Mouse (Mus musculus) urinary bladder, postnatal 4 days (tissue): Measurements from ENCODE around the gene Rassf5.

Source experiments
- DNase-seq, 2 experiments: peaks; one replicate each; pipeline ENCODE4 v3.0.0; 2021 to 2022; ENCODE audit warnings: low spot score in 2 of 2

The Rassf5 gene

DNA sequence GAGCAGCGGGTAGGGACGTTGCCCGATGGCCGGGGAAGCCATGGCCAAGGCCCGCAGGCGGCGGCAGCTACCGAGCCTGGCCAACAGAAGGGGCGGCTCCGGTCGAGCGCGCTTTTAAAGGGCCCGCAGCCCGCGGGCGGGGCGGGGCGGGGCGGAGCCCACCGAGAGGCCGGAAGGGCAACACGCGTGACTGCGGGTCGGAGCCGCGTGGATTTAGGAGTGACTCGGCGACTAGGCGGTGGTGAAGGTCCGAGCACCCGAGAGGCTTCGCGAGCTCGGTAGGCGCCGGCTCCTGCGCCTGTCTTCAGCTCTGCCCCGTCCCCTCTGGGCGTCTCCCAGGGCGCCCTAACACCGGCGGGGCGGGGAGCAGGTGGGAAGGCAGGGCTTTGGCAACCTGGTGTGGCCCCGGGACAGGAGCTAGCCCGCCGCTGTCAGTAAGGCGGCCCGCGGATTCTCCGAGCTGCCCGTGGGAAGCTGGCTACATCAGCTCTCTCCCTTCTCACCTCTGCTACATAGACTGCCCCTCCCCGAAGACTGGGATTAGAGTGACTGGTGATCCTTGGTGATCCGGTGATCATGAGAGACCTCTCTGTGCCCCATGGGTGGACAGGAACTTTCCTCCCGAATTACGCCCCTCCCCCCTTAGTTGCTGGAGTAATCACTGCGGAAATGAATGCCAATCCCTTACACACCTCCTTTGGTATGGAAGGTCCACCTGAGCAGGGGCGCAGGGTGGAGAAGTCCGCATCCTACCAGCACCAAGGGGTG is at the start of gene Rassf5:
Rassf5 (minus strand) TSS at position 170 of the 768 bp plus-strand sequence.
- DNase-seq, result peak; percentile 76 to 77

DNA sequence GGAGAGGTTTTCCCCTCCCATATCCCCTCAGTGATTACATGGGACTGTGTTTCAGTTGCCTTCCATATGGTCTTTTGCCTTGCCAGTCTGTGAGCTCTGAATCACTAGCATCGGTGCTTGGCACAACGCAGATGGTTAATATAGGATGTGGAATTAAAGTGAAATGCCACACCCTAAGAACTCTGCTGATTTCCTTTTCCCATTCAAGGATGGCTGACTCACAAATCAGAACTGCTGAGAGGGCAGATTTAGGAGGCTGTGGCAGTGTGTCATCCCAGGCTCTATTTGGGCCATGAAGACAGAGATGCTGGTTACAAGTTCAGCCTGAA is 48.8 kb upstream of the Rassf5 start:
- DNase-seq, result no peak

DNA sequence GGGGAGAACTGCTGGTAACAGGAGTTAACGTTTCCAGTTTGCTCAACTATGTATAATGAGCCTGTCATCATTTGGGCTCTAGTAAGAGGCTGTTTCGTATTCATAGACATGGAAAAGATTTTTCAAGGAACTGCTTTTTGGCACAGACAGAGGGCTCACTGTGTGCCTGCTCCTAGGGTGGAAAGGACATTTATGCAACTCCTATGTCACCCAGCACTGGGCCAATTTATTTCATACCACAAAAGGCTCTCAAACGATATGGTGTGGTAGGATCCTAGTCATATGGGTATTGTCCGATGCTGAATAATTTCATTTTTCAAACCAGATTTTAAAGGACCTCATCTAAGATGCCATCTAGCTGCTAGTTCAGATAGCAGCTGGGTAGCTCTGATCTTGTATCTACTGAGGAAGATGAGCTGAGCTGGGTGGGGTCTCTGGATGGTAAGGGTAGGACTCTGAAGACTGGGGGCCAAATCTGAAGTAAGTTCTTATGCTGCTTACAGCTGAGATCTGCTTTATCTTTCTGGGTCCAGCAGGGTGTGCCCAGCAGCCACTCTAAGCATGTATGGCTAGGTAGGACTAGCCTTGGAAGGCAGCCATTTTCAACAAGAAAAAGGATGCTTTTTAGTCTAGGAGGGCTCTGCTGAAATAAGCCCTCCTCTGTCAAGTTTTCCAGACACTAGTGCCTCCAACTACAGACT is 48.3 kb upstream of the Rassf5 start:
- DNase-seq, result no peak

DNA sequence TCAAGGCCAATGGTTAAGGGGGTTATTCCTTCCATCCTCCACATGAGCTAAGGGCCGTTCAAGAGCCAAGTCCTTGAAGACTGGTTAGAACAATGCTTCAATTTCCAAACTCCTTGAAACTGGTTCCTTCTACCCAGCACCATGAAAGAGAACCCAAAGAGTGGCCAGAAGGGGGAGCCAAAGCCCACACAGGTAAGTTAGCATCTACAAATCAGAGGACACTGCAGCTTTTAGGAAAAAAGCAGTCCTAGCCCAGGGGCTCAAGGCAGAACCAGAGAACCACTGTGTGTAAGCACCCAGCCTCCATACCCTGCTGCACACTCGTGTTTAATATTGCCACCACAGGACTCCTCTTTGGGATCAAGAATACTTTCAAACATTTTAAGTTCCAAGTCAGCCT is 45.6 kb upstream of the Rassf5 start:
- DNase-seq, result no peak

DNA sequence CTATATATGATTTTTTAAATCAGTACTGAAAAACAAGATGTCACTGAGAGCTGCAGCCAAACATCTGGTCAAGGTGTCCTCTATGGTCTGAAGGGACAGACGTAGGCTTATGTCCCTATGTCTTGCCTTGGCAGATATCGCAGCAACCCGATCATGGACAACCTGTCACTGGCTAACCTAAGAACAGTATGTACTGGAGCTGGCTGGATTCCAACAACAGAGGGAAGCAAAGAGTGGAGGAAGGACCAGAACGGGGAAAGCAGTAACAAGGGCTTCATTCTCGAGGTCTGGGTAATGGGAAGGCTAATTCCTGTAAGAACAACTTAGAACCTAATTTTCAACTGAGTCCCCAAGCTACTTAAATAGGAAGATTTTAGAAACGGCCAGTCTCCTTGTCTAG is 43.9 kb upstream of the Rassf5 start:
- no peak for DNase-seq

DNA sequence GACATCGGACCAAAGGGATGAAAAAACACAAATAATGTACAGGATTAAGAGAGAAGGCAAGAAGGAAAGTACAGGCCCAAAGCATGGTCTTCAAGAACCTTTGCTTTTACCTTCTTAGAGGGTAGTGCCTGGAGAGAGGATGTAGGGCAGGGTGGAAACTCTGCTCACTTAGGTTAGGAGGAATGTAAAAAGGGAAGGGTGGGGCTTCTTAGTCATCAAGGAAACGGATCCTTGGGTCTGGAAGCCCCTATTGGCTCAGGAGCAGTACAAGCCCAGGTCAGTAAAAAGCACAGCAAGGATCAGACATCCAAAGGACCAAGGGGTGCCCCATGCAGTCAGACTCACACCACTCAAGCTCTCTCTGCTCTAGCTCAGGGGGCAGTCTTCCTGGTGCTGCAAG is 42.2 kb upstream of the Rassf5 start:
- DNase-seq, result no peak

DNA sequence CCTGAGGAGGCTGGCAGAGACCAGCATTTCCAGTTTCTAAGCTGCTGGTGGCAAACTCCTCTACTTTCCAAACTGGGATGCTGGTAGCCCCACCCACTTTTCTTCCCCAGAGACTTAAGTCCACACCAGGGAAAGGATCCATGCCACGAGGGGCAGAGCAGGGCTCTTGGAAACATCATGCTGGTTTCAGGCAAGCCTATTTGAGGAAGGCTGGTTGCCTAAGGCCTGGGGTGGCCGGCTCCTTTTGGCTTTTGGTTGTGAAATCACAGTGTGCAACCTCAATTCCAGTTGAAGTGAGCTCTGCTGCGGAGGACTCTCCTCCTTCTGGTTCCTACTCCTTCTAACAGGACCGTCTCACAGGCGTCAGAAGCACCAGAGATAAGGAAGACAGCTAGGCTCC is 41.7 kb upstream of the Rassf5 start:
- no peak for DNase-seq

DNA sequence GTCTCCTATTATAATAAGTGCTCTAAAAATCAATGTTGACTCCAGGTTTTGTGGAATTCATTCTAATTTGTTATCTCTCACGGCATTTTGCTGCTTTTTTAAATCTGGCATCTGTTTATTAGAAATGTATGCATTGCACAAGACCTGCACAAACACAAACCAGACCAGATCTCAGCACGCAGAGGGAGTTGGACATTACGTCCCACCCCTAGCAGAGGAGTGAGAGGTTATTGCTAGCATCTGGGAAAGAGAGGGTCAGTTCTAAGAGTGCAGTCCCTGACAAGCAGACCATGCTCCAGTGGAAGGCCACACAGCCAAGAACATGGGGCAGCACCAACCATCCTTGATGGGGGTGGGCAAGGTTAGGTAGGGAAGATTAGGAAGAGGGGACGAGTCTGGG is 39.6 kb upstream of the Rassf5 start:
- DNase-seq, result no peak

DNA sequence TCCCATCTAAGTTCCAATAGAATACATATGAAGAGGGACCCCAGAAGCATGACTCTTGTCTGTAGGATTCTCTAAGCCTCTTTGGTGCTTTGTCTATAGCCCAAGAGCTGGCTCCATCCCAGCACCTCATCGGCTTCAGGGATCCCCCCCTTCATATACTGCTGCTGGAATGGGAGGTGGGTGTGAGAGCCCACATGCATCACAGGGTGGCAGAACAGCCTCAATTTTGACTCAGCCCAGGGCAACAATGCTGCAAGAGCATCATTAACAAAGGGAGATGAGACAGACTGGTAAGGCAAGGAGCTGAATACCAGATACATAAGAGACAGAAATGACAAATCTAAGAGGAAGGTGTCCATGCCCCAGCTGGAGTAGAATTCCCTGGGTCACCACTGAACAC is 39.1 kb upstream of the Rassf5 start:
- no peak for DNase-seq

DNA sequence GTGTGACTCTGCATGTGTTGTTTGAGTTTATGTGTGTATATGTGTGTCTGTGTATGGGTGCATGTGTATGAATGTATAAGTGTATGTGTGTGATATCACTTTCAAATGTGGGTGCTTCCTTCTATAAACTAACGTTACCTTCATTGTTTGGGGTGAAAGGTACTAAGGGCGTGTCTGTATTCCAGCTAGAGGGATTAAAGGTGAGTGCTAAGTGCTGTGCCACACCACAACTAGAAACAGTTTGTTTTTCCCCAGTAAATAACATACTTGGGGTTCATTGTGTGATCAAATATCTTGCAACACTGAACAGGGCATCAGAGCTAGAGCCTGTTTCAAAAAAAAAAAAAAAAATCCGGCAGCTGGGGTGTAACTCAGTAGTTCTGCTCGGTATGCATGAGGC is 36.7 kb upstream of the Rassf5 start:
- DNase-seq, result no peak

DNA sequence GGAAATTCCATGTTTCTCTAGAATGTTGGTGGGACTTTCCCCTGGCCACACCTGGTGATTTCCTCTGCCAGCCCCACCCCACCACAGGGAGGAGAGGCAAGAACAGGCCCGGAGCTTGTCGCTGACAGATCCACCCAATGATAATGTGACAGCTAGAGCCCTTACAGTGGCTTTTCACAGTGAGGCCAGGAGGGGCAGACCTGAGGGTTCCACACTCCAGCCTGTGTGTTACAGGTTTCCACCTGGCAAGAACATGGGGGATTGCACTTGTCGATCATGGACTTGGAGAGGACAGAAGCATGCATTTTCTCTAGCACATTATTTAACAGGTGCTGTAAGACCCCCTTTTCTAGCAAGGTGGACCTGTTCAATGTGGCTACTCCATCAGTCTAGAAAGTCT is 35.2 kb upstream of the Rassf5 start:
- no peak for DNase-seq

DNA sequence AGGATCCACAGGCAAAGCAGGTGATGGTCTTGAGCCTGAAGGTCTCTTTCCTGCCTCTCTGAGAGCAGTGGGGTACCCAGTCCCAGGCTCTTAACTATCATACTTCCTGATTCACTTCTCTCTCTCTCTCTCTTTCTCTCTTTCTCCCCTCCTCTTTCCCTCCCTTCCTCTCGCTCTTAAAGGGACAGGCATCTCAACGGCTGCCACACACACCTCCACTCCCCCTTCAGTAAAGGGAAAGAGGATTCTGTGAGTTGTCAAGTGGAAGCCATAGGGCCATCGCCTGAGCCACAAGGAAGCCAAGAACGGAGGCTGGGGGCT is 34.4 kb upstream of the Rassf5 start, which contains the start of gene Ikbke:
Ikbke (minus strand) TSS at position 151 of the 321 bp plus-strand sequence.
- DNase-seq, result no peak

DNA sequence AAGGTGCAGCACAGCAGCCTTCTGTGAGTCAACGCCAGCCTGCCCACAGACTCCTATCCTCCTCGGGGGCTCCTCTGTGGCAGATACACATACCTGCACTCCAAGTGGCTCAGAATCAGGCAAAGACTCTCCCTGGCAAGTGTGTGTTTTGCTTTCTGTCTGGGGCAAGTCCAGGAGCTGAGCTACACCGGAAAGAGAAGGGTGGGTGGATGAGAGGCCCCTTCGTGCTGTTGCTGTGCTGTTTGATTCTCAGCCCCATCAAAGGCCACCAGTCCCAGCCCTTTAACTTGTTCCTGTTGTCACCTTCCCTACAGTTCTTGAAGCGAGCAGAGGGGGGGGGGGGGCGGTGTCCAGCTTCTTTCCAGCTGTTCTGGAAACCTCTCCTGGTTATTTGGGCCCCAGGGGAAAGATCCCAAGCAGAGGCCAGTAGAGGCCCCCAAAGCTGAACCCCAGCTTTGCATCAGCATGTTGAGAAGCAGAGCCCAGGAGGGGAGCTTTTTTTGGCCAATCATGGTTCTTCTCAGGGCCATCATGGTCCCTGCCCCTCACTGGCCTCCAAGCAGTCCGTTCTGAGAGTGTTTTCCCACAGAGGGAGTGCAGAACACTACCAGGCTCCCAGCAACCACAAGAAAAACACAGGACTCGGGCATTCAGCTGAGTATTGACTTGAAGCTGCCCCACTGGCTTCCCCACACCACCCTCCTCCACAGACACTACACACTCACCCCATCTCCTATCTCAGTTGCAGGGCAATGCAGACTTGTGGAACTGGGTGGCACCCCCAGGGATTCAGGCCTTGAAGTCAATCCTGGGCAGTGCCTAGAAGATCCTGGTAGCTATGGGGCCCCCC is 33.8 kb upstream of the Rassf5 start:
- no peak for DNase-seq

DNA sequence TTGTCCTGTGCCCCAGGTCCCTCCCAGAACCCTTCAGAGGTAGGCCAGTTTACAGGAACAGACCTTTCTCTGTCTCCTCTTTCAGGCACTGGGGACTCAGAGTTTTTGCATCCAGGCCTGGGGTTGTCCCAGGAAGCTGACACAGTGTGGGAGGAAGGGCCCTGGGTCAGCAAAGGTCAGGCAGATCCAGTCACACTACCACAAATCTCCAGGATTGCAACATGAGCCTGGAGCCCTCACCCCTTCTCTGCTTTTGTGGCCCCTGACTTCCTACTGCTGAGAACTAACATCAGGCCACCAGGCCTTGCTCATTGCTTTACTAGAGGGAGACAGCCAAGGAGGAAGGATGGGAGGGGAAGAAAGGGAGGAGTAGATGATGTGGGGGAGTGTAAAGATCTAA is 31.8 kb upstream of the Rassf5 start:
- DNase-seq, result no peak

DNA sequence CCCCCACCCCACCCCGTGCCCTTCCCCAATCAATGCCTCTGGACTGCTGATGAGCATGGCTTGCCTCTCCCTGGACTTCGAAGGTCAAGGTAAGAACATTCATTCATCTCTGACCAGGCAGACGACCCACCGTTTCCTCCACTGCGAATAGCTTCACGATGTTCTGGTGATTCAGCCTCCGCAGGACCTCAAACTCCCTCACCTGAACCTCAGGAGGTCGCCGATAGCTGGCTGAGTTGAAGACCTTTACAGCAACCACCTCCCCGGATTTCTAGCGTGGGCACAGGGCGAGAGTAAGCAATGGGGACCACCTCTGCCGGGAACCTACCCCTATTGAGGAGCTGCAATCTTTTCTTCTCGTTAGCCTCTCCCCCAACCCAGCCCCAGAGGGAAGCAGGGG is 30.5 kb upstream of the Rassf5 start:
- no peak for DNase-seq

DNA sequence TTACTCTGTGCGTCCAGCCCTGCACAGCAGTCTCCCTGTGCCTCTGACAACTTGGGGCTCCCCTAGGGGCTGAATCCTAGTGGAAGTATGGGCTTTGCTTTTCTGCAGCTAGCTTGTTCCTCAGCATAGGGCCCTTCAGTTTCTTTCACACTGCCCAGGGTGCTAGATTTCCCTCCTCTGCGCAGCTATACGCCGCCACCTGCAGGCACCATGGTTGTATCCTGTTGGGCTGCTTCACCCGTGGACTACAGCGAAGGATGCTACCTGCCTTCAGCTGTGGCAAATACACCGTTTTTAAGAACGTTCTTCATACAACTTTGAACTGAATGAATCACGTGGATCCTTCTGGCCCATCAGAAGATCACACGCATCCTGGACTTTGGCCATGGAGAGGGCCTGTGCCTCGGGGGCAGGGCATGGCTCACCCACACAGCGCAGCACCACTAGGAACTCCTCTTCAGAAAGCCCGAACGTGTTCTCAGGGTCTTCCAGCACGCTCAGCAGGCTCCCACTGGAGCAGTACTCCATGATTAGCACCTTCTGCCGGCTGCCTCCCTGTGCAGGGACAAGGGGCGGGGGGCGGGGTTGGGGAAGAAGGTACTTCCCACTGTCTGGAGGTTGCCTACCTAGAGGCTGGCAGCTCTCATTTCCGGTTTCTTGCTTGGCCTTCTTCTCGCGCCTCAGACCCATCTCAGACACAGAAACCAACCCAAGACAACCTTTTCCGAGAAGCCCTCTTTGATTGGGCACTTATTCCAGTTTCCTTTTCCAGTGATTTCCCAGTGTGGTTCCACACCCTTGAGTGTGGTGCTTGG is 29.9 kb upstream of the Rassf5 start:
- no peak for DNase-seq

DNA sequence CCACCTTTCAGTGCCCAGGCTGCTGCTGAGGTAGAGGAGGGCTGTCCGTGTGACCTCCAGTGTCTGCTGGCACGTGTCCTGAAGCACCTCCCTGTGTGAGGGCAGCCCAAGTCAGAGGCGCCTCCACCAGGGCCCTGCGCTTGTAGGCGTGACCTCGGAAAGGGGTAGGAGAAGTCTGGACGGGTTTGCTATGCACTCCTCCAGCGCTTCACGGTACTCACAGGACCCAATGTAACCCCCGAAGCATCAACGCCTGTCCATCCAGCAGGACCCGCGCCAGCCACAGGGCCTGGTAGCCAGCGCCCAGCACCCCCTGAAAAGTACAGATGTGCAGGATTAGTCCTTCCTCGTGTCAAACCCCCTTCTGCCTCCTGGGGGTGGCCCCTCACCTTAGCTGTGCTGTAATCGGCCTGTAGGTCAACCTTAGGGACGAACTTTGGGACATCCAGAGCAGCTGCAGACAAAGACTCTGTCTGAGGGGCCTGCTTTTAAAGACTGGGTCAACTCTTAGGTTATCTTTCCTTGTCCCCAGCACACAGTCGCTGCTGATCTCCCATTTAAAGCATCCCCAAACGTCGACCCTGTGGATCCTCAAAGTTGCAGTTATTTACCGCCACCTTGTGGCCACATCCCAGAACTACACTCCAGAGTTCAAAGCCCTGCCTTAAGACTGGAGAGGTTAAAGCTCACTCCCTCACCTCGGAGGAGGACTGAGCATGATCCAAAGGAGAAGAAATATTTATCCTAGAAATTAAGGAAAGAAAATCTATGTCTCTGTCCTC is 24.9 kb upstream of the Rassf5 start:
- peak; percentile 57 to 70 for DNase-seq

DNA sequence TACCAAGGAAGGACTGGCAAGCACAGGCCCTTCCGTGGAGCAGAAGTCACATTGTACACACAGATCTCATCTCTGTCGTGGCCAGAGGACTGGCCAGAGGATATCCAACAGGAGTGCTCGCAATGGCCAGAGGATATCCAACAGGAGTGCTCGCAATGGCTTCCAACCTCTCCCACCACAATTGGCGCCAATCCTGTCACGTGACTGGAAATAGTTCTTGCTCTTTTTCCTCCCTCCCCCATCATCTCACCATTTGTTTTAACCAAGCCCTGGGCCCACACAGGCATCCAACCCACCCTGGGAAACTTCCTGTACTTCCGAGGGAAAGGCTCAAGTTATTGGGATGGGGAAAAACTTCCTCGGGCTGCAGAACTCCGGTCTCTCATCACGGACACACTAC is 23.7 kb upstream of the Rassf5 start:
- no peak for DNase-seq

DNA sequence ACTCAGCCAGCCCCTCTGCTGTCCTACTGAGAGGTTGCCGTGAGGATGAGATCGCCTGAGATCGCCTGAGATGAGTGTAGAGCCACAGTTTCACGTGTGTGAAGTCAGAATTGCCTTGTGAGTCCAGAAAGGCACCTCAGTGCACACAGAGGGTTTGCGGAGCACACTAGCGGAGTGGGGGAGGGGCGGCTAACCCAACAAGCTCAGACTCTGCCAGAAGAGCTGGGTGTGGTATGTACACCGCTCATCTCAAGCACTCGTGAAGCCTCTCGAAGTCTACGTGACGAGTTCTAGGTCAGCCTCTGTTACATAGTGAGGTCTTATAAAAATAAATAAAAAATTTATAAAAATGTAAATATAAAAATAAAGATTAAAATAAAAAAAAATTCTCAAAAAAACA is 18.8 kb upstream of the Rassf5 start:
- no peak for DNase-seq

DNA sequence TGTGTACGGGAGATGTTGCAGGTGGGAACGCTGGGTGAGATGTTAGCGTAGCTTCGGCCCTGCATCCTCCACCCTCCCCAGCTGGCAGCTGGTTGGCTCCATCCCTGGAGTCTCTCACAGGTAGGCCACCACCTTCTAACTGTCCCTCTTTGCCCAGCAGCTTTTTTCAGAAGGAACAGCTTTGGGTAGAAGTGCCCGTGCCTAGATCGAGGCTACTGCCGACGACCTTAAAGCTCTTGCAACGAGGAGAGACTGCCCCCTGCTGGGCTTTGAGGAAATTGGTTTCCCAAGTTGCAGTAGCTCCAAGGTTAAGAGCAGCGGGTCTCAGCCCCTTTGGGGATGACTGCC is 15.2 kb upstream of the Rassf5 start:
- DNase-seq, result peak; percentile 62 to 78

DNA sequence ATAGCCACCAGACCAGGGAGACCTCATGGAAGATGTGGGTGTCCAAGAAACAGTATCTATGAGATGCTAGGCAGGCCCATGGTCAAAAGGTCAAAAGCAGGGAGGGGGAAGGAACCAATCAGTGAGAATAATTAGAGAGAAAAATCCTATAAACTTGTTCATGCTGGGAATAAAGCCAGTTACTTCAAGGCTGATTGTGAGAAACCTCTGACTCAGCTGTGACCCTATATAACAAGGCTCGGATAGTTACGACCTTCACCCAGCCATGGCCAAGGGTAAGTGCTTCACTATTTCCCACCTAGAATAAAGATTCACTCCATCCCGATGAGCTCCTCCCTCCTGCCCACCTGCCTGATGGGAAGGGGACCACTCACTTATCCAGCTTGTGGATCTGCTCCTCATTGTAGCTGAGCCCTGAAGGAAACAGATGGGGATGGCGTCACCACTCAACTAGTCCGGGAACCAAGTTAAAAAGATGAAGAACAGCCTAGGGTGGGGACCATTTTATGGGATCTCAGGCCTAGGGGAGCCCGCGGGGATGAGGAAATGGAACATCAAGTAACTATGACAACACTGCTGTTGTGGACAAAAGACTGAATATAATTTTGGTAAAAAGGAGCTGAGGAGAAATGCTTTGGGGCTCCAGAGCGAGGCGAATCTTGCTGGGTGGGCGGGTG is 14.7 kb upstream of the Rassf5 start:
- DNase-seq, result no peak
